Mouse (Mus musculus) layer of hippocampus, adult 2 months (tissue): ENCODE results near the gene Tpp1. TPM values are rescaled to one million over a fixed set of nuclear protein-coding genes. Genes with fewer than 3 reads are reported as not detected.

Source experiments
- DNase-seq, 2 experiments: peaks; one replicate each; pipeline ENCODE4 v3.0.0; 2022; ENCODE audit warnings: low spot score in 2 of 2
- H3K27ac ChIP-seq: fragments of 200-600 bp; 2 replicates; pipeline ENCODE4 v1.8.1; 2022
- H3K4me3 ChIP-seq: fragments of 200-600 bp; 2 replicates; pipeline ENCODE4 v1.8.1; 2022; ENCODE audit warnings: mild to moderate bottlenecking
- CTCF ChIP-seq: fragments of 200-600 bp; conservative IDR thresholded peaks from 2 replicates; pipeline ENCODE4 v1.8.1; 2022; ENCODE audit warnings: antibody characterized with exemption, mild to moderate bottlenecking, moderate library complexity
- long read RNA-seq, 2 experiments: library from polyadenylated mRNA; stranded (forward); transcript quantifications; one replicate each; pipeline ENCODE4 v2.0.0; 2021; ENCODE audit warnings: borderline mapping rate in 2 of 2
- total RNA-seq, 2 experiments: library from RNA; stranded (reverse); gene quantifications; 2 replicates each; pipeline ENCODE4 v1.2.3; 2021

Gene Tpp1
- total RNA-seq: 10 to 100 TPM; 73.2 to 73.4 TPM
- long read RNA-seq, experiment 1, transcript Tpp1-201 (13 exons, 3,558 nt): major isoform, 10 of 41 reads
- long read RNA-seq, experiment 1, partial matches to known transcripts: 20 of 41 reads
- long read RNA-seq, experiment 1, other reads (novel, unspliced or antisense): 11 of 41 reads
- long read RNA-seq, experiment 2, transcript Tpp1-201 (13 exons, 3,558 nt): major isoform, 23 of 50 reads
- long read RNA-seq, experiment 2, partial matches to known transcripts: 17 of 50 reads
- long read RNA-seq, experiment 2, other reads (novel, unspliced or antisense): 10 of 50 reads

DNA sequence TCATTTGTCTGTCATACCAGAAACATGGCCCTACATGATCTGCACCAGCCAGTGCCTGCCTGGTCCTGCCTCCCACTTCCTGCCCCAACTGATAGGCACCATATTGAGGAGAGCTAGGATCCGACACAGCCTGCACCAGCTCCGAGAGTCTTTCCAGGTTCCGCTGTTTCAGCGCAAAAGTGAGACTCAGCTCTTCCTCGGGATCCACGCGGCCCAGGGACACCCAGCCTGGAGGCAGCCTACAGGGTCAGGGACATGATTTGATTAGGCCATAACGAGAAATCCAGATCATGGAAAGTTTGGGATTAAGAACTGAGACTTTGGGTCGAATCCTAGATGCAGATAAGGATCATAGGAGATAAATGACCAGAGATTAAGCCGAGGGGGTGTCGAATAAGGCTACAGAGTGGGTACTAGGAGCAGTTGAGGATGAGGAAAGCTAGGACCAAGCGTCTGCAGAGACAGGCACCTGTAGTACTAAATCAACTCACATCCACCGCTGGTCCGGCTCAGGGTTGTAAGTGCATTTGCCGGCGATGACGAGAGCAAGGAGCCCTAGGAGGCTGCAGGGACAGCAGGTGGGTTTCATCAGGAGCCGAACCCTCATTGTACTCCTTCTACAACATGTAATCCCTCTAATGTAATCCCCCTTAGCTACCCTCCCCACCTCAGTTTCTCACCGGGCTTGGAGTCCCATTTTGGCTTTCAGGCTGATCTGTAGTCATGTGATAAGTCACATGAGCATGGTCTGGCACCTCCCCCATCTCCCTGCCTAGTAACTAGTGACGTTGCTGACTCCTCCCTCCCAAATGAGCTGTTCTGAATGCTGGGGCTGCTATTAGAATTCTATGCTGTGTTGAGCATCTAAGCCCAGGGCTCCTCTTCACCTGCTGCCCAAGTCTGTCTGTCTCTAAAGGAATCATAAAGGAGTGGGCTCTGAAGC, at the start of gene Tpp1:
Gene Tpp1, minus strand, starts transcription at position 745 of the 943 bp plus-strand sequence.
- no peak for TF ChIP-seq CTCF
- Histone ChIP-seq H3K27ac (peak within 1 kb of the TSS; percentile 93), H3K4me3 (peak within 1 kb of the TSS; percentile 86)
- peak; percentile 94 to 97 for DNase-seq

DNA sequence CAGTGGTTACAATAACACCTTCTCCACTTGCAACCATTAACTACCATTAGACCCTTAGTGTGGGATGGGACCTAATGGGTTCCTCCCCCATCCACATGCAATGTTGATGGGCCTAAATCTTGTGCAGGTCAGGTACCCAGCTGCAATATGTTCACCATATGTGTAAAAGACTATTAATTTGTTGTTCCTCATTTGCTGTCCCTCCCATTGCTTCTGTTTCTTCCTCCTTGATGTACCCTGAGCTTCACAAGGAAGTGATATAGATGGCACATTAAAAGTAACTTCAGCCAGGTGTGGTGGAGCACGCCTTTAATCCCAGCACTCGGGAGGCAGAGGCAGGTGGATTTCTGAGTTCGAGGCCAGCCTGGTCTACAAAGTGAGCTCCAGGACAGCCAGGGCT, 44.9 kb upstream of the Tpp1 start:
- DNase-seq: no peak
- TF ChIP-seq CTCF: no peak
- Histone ChIP-seq H3K27ac (no peak overlapping the region), H3K4me3 (no peak overlapping the region)

DNA sequence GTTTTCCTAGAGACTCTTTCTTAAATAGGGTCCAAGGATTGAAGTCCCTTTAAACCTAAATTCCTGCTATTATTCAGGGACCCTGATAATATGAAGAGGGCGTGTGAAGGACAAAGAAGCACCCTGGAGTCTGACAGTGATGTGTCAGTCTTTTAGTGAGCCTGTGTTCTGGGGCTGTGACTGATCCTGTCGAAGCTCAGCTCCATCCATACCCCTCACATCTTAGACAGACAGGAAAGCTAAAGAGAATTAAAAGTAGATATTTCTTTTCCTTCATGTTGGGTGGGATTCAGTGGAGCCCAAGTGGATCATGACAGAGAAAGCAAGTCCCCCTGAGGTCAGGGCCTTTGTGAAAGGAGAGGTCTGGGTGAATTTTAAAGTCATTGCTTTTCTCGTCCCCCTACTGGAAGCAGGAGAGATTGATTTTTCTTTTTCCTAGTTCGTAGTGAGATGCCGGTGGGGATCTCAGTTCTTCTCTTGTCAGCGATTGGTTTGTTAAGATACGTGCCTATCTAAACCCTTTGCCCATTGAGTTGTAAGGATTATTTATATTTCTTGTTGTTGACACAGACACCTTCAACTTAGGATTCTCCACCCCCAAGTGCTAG, 43.8 kb upstream of the Tpp1 start:
- DNase-seq: no peak
- H3K4me3 ChIP-seq: no peak overlapping the region
- no peak overlapping the region for H3K27ac ChIP-seq
- TF ChIP-seq CTCF: peak; percentile 76

DNA sequence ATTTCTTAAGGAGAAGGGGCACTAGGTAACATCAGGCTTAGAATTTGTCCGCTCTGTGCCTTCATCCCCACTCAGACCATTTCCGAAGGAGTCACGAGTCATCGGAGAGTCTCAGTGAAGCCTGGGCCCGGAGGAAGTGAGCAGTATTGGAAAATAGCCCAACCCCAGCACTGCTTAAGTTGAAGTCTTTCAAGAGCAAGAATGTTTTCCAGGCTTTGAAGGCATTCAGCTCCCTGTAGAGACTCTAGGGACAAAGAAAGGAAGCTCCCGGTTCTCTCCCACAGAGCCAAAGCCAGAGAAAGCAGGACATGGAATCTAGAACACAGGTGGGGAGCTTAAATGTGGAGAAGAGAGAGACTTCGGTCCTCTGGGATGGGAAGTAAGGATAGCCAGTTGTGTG, 41.7 kb upstream of the Tpp1 start:
- H3K27ac ChIP-seq: peak overlapping the region; percentile 25; the same call in 1 of the 2 replicates
- DNase-seq: no peak
- H3K4me3 ChIP-seq: no peak overlapping the region
- TF ChIP-seq CTCF: no peak

DNA sequence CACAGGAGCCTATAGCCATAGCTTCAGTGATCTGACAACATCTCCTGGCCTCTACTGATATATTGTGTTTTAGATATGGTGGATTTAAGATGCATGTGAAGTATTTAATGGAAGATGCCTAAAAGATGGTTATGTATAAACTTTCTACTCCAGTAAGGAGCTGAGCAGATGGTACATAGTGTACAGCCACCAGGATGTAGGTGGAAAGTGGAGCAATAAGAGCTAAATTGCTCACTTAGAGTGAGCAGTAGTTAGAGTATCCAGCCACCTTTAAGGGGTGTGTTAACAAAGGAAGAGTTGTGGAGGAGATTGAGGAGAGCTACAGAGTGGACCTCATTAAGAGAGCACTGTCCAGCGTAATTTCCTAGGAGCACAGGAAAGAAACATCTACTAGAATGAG, 39.1 kb upstream of the Tpp1 start:
- Histone ChIP-seq H3K4me3 (no peak overlapping the region), H3K27ac (no peak overlapping the region)
- TF ChIP-seq CTCF: no peak
- no peak for DNase-seq

DNA sequence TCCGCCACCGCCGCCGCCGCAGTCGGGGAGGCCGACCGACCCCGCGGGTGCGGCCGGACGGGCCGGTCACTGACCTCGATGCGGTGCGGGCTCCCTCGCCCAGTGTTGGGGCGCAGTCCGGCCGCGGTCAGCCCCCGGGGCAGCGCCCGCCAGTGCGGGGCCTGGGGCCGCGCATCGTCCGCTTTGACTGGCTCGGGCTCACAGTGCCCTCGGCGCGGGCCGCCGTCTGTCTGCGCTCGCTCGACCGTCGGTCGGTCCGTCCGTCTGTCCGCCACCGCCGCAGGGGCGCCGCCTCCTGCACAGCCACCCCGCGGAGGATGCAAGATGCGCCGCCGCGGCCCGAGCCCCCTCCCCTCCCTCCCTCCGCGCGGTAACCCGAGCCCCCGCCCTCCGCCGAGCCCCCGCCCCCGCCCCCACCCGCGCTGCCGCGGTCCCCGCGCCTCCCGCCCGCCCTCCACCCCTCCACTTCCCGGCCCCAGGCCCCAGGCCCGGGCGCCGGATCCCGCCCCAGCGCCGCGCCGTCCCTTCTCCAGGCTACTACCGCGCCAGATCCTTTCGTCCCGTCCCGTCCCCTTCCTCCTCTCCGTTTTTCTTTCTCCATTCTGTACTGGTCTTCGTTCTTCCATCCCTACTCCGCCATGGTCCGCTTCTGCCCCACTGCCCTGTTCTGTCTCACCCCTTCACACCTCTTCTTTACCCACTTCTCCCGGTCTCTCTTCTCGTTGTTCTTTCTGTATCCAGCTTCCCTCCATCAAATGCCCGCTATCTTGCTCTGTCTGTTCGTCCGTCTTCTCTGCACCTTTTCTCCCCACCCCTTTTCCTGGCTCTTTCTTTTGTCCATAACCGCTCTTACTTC, 35.5 kb upstream of the Tpp1 start, which contains the start of gene Dchs1:
Gene Dchs1, minus strand, starts transcription at position 370 of the 856 bp plus-strand sequence.
- DNase-seq: no peak
- no peak for TF ChIP-seq CTCF
- peak within 1 kb of the TSS; percentile 73; the same call in 1 of the 2 replicates for H3K27ac ChIP-seq
- H3K4me3 ChIP-seq: peak within 1 kb of the TSS; percentile 64

DNA sequence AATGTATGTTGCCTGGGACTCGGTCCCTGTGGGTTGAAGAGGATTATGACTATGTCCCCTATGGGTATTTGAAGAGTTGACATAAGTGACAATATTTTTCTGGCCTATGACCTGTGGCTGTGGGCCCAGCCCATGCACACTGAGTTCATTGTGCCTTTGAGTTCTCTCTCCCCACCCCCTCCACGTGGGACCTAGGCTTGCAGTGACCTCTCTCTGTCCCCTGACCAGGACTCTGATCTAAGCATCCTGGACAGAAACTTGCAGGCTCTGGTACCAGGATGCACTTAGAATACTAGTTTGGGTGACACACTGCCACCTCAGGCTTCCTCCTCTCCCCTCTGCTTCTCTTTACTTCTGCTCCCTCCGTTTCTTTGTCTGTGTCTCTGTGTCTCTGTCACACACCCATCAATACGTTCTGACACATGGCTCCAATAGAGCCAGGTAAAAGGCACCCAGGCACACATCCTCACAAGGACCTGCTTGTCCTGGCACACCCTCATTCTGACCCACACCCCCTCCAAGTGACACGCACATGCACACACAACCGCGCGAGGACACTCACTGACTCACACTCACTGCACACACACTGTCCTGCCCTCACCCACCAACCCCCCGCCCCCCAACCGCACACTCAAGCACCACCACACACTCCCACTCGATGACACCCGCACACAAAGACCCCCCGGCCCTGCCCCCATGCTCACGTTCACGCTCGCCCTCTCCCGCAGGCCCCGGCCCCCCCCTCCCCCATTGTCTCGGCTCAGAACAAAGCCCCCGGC, 34.7 kb upstream of the Tpp1 start:
- DNase-seq: no peak
- TF ChIP-seq CTCF: no peak
- H3K4me3 ChIP-seq: peak overlapping the region; percentile 64
- peak overlapping the region; percentile 73; the same call in 1 of the 2 replicates for H3K27ac ChIP-seq

DNA sequence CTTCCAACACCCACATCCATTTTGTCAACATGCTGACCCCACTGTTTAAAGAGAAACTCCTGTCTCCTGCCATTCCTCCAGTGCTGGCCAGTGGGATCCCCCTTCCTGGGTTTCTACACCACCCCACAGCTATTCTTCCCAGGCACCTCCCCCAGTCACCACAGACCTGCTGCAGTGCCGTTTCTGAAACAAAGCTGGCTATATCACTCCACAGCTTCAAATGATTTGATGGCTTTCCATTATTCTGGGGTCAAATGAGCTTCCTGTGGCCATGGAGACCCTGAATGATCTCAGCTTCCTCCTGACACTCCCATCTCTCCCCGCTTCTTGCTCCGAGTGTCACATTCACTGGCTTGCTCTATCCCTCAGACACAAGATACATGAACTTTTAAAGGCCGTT, 32.5 kb upstream of the Tpp1 start:
- H3K27ac ChIP-seq: no peak overlapping the region
- TF ChIP-seq CTCF: no peak
- H3K4me3 ChIP-seq: no peak overlapping the region
- no peak for DNase-seq

DNA sequence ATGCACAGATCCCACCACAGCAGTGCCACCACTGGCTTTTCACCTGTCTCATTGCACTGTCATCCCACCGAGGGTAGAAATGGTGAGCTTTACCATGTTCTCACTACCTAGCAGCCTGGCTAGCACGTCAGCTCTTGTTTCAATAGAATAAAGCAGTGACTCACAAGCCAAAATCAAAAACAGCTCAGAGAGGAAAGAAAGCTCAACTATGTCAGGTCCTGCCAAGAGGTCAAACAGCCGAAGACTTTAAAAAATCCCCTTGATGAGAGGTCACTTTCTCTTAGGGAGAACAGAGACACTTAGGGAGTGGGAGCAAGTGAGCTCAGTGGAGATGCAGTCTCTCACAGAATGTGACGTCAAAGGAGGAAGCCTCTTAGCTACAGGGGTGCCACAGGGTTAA, 31.8 kb upstream of the Tpp1 start:
- no peak for TF ChIP-seq CTCF
- DNase-seq: no peak
- Histone ChIP-seq H3K4me3 (no peak overlapping the region), H3K27ac (no peak overlapping the region)

DNA sequence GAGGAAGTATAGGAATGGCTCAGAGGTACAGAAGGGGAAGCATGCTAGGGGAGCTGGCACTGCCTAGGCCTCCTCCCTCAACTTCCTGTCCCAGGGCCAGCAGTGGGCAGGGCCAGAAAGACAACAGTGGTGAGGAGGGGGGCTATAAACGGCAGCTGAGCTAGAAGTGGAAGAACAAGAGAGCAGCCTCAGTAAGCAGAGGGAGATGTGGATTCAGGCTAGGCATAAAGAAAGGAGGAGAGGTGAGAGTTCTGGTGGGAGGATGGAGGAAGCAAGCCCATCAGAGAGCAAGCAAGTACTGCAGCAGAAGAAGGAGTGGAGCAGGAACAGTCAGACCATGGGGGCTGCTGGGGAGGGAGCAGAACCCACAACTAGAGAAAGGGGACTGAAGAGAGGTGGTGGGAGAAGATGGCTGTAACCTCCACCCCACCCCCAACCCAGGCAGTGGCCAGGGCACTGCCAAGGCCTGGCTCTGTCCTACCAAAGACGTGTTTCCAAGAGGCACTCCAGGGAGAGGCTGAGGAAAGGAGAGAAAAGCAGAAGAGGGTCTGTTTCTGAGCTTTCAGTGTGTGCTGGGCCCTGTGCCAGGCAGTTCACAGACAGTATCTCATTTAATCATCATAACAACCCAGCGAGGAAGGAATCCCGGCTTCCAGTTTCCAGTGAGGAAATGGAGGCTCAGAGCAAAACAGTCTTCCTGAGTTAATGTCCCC, 26.7 kb upstream of the Tpp1 start:
- peak overlapping the region; percentile 44; the same call in 1 of the 2 replicates for H3K27ac ChIP-seq
- no peak overlapping the region for H3K4me3 ChIP-seq
- TF ChIP-seq CTCF: no peak
- no peak for DNase-seq
